Mouse (Mus musculus) left cerebral cortex, postnatal 10 days (tissue): ENCODE results near the gene Rpusd1. TPM values are rescaled to one million over a fixed set of nuclear protein-coding genes. Genes with fewer than 3 reads are reported as not detected.

ENCODE experiments used
- DNase-seq, 2 experiments: peaks; one replicate each; pipeline ENCODE4 v3.0.0; 2021 to 2022; ENCODE audit warnings: low spot score in 2 of 2, mixed read lengths in 1 of 2; ENCODE audit errors: extremely low spot score in 1 of 2
- intact Hi-C: fragments of 180-260 bp; cut with DNase I; formaldehyde crosslinking; loops from one replicate; pipeline ENCODE4 v1.15.1; 2025
- microRNA-seq: library from miRNA; unstranded; fragments of <30 nt; microRNA quantifications from one replicate; pipeline ENCODE4 v1.2.0, GENCODE M21; 2022
- total RNA-seq, 2 experiments: library from RNA; stranded (reverse); gene quantifications; 2 replicates each; pipeline ENCODE4 v1.2.3; 2021

Gene Rpusd1
- total RNA-seq, 2 experiments from 2014 or later = 31.9 to 32.4 TPM

DNA sequence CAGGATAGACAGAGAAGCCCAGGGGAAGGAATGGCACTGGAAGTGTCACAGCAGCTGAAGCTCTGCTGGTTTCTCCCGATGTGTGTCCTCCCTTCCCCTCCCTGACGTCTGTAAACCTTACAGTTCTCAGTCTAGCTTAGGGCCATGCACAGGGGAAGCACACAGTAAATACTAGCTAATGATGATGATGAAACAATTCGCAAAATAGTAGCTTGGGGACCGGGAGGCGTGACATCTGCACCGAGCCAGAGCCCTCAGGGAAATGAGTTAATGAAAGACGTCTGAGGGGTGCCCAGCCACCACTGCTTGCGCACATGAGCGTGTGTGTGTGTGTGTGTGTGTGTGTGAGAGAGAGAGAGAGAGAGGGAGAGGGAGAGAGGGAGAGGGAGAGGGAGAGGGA, 41.9 kb downstream of the Rpusd1 start:
- intact Hi-C loops = no loop called here
- DNase-seq = no peak

DNA sequence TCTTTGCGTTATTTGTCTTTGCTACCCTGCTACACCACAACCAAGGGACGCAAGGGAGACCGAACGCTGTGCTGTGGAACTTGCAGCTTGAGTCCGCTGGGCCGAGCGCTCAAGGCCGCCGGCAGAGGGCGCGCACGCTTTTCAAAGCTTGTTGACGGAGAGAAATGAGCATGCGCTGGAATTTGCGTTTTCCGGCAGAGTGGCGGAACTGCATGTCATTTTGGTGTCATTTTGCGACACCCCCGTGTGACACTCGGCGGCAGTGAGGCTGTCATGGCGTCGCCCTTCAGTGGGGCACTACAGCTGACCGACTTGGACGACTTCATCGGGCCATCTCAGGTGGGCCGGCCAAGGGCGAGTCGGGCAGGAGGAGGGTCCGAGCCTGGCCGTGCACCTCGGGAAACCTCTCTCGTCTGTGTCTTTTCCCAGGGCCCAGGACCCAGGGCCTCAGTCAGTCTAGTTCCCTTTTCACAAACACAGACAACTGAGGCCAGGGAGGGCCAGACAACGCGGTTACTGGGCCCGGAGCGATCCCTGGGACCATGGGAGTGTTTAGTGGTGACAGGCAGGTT, 46.2 kb downstream of the Rpusd1 start, which contains the start of gene Narfl:
Narfl (plus strand) TSS at position 228 of the 572 bp plus-strand sequence.
- intact Hi-C loops = loop anchor here (2.0 kb wide), 1 partner anchor 27 kb away; no protein-coding TSS in a partner anchor
- peak; percentile 97 for DNase-seq

DNA sequence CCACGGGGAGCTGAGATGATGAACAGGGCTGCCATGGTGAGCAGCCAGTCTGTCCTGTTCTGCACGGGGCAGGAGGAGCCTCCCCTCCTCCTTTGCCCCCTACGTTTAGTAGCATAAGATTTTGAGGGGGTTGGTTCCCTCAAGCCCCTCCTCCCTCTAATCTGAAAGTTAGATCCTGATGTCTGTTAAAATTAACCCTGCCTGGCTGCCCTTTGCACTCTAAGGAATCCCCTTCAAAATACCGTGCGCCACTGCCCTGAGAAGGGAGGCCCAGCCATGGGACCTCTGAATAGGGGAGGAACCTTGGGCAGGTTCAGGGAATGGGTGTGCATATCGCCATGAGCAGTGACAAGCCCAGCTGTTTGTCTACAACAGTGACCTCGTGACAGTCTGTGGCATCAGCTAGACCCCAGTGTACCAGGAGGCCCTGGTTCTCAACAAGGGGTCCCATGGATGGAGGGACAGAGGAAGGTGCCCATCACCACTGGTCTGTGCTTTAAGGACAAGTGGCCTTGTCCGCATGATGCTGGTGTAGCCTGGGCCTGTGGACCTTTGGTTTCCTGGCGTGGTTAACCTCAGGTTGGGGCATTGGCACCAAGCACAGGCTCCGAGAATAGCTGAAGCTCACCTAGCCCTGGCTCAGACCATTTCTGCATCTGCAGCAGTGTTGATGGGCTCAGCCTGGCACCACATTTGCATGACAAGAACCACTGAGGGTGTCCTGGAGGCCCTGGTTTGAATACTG, 48.0 kb downstream of the Rpusd1 start:
- intact Hi-C loops = no loop called here
- no peak for DNase-seq

DNA sequence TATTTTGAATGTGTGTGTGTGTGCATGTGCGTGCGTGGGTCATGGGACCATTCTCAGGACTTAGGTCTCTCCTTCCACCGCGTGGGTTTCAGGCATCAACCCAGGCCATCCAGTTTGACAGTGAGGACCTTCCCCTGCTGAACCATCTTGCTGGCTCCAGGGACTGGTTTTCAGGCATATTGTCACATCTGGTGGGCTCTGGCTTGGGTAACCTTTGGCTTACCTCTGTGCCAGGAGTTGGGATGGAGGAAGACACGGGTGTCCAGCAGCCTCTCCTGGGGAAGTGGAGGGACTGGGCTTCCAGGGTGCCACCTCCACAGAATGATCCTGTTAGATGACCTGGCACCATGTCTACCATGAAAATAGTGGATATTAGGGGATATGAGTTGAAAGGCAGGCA, 50.5 kb downstream of the Rpusd1 start:
- no peak for DNase-seq
- intact Hi-C loops = no loop called here

Small RNA genes within 50 kb of the gene (microRNA-seq; reads per million reads assigned to microRNA genes)
- gene Gm25083 = not detected
- 4.6 reads per million, percentile 16 among the genes with 10 or more reads in this experiment for gene Mir6966

Other genes with a start within 250 kb of the Rpusd1 start
- under 1 TPM; 0.34 to 0.55 TPM for gene Sstr5, start 230.4 kb upstream of the Rpusd1 start, total RNA-seq
- gene Sox8, start 157.0 kb upstream of the Rpusd1 start, total RNA-seq = 10 to 100 TPM; 45.3 to 56.2 TPM
- 10 to 100 TPM; 22.2 to 23.4 TPM for gene Lmf1, start 148.6 kb upstream of the Rpusd1 start, total RNA-seq
- 10 to 100 TPM; 86.1 to 88.9 TPM for gene Gng13, start 10.5 kb upstream of the Rpusd1 start, total RNA-seq
- 1 to 10 TPM; 3.0 to 4.8 TPM for gene Chtf18, start 251 bp upstream of the Rpusd1 start, total RNA-seq
- not detected for gene Mslnl, start 8.4 kb downstream of the Rpusd1 start, total RNA-seq
- 1 to 10 TPM; 4.0 to 5.4 TPM for gene Msln, start 26.7 kb downstream of the Rpusd1 start, total RNA-seq
- 10 to 100 TPM; 26.2 to 26.3 TPM for gene Narfl, start 46.1 kb downstream of the Rpusd1 start, total RNA-seq
- gene Haghl, start 58.0 kb downstream of the Rpusd1 start, total RNA-seq = 100 to 1,000 TPM; 132 to 133 TPM
- under 1 TPM in 1 of 2 experiments, not detected in 1; 0.16 TPM for gene Ccdc78, start 58.9 kb downstream of the Rpusd1 start, total RNA-seq
- 10 to 100 TPM; 74.3 to 74.9 TPM for gene Fam173a, start 65.2 kb downstream of the Rpusd1 start, total RNA-seq
- gene AC134908.4, start 68.0 kb downstream of the Rpusd1 start, total RNA-seq = 1 to 10 TPM; 1.7 to 2.3 TPM
- 10 to 100 TPM; 59.8 to 61.1 TPM for gene Metrn, start 69.5 kb downstream of the Rpusd1 start, total RNA-seq
- 100 to 1,000 TPM; 306 to 311 TPM for gene Fbxl16, start 81.4 kb downstream of the Rpusd1 start, total RNA-seq
- gene Wdr24, start 96.0 kb downstream of the Rpusd1 start, total RNA-seq = 10 to 100 TPM; 20.4 to 24.6 TPM
- 10 to 100 TPM; 59.9 to 61.5 TPM for gene Jmjd8, start 101.2 kb downstream of the Rpusd1 start, total RNA-seq
- 100 to 1,000 TPM; 168 to 171 TPM for gene Stub1, start 105.7 kb downstream of the Rpusd1 start, total RNA-seq
- 10 to 100 TPM; 84.5 to 94.2 TPM for gene Rhbdl1, start 109.6 kb downstream of the Rpusd1 start, total RNA-seq
- gene Gm20683, start 114.1 kb downstream of the Rpusd1 start, total RNA-seq = 10 to 100 TPM; 28.7 to 29.9 TPM
- 10 to 100 TPM; 68.8 to 74.7 TPM for gene Rhot2, start 117.2 kb downstream of the Rpusd1 start, total RNA-seq
- 10 to 100 TPM; 34.0 to 35.6 TPM for gene Wdr90, start 133.8 kb downstream of the Rpusd1 start, total RNA-seq
- 10 to 100 TPM; 27.7 to 31.4 TPM for gene Mcrip2, start 141.1 kb downstream of the Rpusd1 start, total RNA-seq
- 10 to 100 TPM; 34.8 to 36.0 TPM for gene Mettl26, start 147.4 kb downstream of the Rpusd1 start, total RNA-seq
- 1 to 10 TPM in 1 of 2 experiments, under 1 TPM in 1; 0.63 to 1.4 TPM for gene Wfikkn1, start 153.2 kb downstream of the Rpusd1 start, total RNA-seq
- gene Rab40c, start 192.1 kb downstream of the Rpusd1 start, total RNA-seq = 10 to 100 TPM; 46.2 to 53.4 TPM
- 100 to 1,000 TPM; 123 to 126 TPM for gene Pigq, start 217.3 kb downstream of the Rpusd1 start, total RNA-seq
- gene Nhlrc4, start 217.3 kb downstream of the Rpusd1 start, total RNA-seq = not detected
- not detected for gene A930017K11Rik, start 224.9 kb downstream of the Rpusd1 start, total RNA-seq